Mouse (Mus musculus) MEL-GATA-1-ER (cell line): ENCODE measurements at regions not wholly inside any gene's neighbourhood (a gene's known extent, or its start where the extent isn't known, plus 50 kb on each side); places are given as distances from the start of the nearest gene placed in this dataset.
A peak's percentile ranks its signal among the peaks of the same experiment; 100 is the strongest.

Source experiments
- DNase-seq: peaks from one replicate; pipeline ENCODE4 v3.0.0-alpha.2; 2012; ENCODE audit warnings: low read depth; ENCODE audit errors: extremely low read depth

DNA sequence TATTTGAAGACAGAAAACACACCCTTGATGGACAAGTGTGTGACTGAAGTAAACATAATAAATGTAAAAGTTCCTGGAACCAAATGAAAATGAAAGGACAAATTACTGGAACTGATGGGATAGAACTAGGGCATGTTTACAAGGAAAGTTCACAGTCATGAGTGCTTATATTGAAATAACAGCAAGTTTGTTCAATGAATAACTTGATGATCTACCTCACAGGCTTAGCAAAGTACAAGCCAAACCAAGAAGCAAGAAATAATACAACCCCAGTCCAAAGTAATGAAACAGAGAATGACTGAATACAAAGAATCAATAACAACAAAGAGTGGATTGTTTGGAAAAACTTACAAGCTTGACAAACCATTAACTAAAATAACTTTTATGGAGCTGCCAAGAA is 56.2 kb downstream of the Gm379 start:
- no peak for DNase-seq

GRCm38 (mm10) chrX:108599906-108600468 is 64.7 kb downstream of the Gm379 start:
- peak; percentile 2 for DNase-seq

DNA sequence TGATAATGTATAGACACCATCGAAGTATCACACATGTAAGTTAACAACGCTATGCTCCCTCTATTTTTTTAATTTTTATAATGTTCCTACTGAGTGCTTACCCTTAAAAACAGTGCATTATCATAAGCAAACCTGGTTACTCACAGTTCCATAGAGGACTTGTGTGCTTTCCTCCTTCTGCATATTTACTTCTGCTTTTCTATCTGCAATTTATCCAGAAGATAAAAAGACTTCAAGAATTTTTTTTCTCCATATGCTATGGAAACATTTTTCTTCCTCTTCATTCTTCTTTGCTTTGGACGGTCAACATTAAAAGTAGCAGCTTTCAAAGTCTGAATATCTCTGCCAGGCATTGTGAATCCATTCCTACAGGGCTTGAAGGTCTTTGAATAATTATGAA is 102.7 kb downstream of the Gm379 start:
- DNase-seq: peak; percentile 3

- no peak for DNase-seq
Observed at GRCm38 (mm10) chrX:108543149-108543548, 121.5 kb downstream of the Gm379 start.

- no peak for DNase-seq
Observed at GRCm38 (mm10) chrX:108541410-108541809, 123.3 kb downstream of the Gm379 start.

GRCm38 (mm10) chrX:108536995-108537394 is 127.7 kb downstream of the Gm379 start:
- DNase-seq: peak; percentile 43
